Mouse (Mus musculus) kidney, postnatal 4 days (tissue): ENCODE measurements around the gene Cisd2.

ENCODE experiments used
- DNase-seq, 2 experiments: peaks; one replicate each; pipeline ENCODE4 v3.0.0; 2021; ENCODE audit warnings: mixed read lengths in 2 of 2

The Cisd2 gene

GRCm38 (mm10) chr3:135411056-135411455 is 12.7 kb downstream of the Cisd2 start:
- no peak for DNase-seq

GRCm38 (mm10) chr3:135409219-135409618 is 14.5 kb downstream of the Cisd2 start:
- no peak for DNase-seq

GRCm38 (mm10) chr3:135407351-135407750 is 16.4 kb downstream of the Cisd2 start:
- DNase-seq = no peak

GRCm38 (mm10) chr3:135404599-135404998 is 19.1 kb downstream of the Cisd2 start:
- DNase-seq = no peak

GRCm38 (mm10) chr3:135403856-135404255 is 19.9 kb downstream of the Cisd2 start:
- no peak for DNase-seq

- no peak for DNase-seq
Observed at GRCm38 (mm10) chr3:135403211-135403610, 20.5 kb downstream of the Cisd2 start.

GRCm38 (mm10) chr3:135402201-135402658 is 21.5 kb downstream of the Cisd2 start:
- DNase-seq = peak; percentile 94 to 95

- DNase-seq = no peak
Observed at GRCm38 (mm10) chr3:135397112-135397511, 26.6 kb downstream of the Cisd2 start.

- DNase-seq = peak; percentile 18 to 52
Observed at GRCm38 (mm10) chr3:135396081-135396480, 27.6 kb downstream of the Cisd2 start.

GRCm38 (mm10) chr3:135395085-135395484 is 28.6 kb downstream of the Cisd2 start:
- peak in 1 of 2 experiments; percentile 15 for DNase-seq

- DNase-seq = peak; percentile 19 to 23
Observed at GRCm38 (mm10) chr3:135393186-135393585, 30.5 kb downstream of the Cisd2 start.

GRCm38 (mm10) chr3:135379868-135380267 is 43.9 kb downstream of the Cisd2 start:
- DNase-seq = no peak

GRCm38 (mm10) chr3:135377445-135377844 is 46.3 kb downstream of the Cisd2 start:
- no peak for DNase-seq

GRCm38 (mm10) chr3:135375836-135376235 is 47.9 kb downstream of the Cisd2 start:
- DNase-seq = no peak

GRCm38 (mm10) chr3:135357394-135357793 is 66.3 kb downstream of the Cisd2 start:
- no peak for DNase-seq
